Mouse (Mus musculus) layer of hippocampus, postnatal 36 days (tissue): Measurements from ENCODE around the gene Baz1b. TPM values are rescaled to one million over a fixed set of nuclear protein-coding genes. Genes with fewer than 3 reads are reported as not detected.

Source experiments
- DNase-seq, 2 experiments: peaks; one replicate each; pipeline ENCODE4 v3.0.0; 2022
- total RNA-seq, 2 experiments: library from RNA; stranded (reverse); gene quantifications; 2 replicates each; pipeline ENCODE4 v1.2.3; 2021

Gene Baz1b
- total RNA-seq, result 10 to 100 TPM; 78.5 to 86.3 TPM

GRCm38 (mm10) chr5:135186621-135187348 lies at the start of gene Baz1b:
TSS of gene Baz1b (plus strand) at chr5:135187264.
- peak; percentile 97 to 98 for DNase-seq

- DNase-seq, result no peak
Observed at GRCm38 (mm10) chr5:135139881-135140280, 47.2 kb upstream of the Baz1b start.

- DNase-seq, result no peak
Observed at GRCm38 (mm10) chr5:135144469-135144868, 42.6 kb upstream of the Baz1b start.

GRCm38 (mm10) chr5:135145532-135145931 lies 41.5 kb upstream of the Baz1b start:
- no peak for DNase-seq

GRCm38 (mm10) chr5:135145955-135146354 lies 41.1 kb upstream of the Baz1b start:
- no peak for DNase-seq

- no peak for DNase-seq
Observed at GRCm38 (mm10) chr5:135148715-135149052, 38.4 kb upstream of the Baz1b start.

GRCm38 (mm10) chr5:135149053-135149819 lies 37.8 kb upstream of the Baz1b start, which contains the start of gene Tbl2:
TSS of gene Tbl2 (plus strand) at chr5:135149657.
- peak; percentile 97 to 98 for DNase-seq

- no peak for DNase-seq
Observed at GRCm38 (mm10) chr5:135149820-135150178, 37.3 kb upstream of the Baz1b start.

GRCm38 (mm10) chr5:135156496-135156895 lies 30.6 kb upstream of the Baz1b start:
- DNase-seq, result no peak

GRCm38 (mm10) chr5:135161221-135161620 lies 25.8 kb upstream of the Baz1b start:
- DNase-seq, result peak in 1 of 2 experiments; percentile 24

- DNase-seq, result no peak
Observed at GRCm38 (mm10) chr5:135161650-135162049, 25.4 kb upstream of the Baz1b start.

GRCm38 (mm10) chr5:135162361-135162760 lies 24.7 kb upstream of the Baz1b start:
- no peak for DNase-seq

- DNase-seq, result no peak
Observed at GRCm38 (mm10) chr5:135162821-135163220, 24.2 kb upstream of the Baz1b start.

- DNase-seq, result no peak
Observed at GRCm38 (mm10) chr5:135166909-135167308, 20.2 kb upstream of the Baz1b start.

- no peak for DNase-seq
Observed at GRCm38 (mm10) chr5:135167469-135167868, 19.6 kb upstream of the Baz1b start.

- DNase-seq, result peak; percentile 94 to 97
Observed at GRCm38 (mm10) chr5:135168063-135169062, 18.7 kb upstream of the Baz1b start, which contains the start of gene Bcl7b. TSS of gene Bcl7b (plus strand) at chr5:135168283.

- DNase-seq, result no peak
Observed at GRCm38 (mm10) chr5:135169479-135169878, 17.6 kb upstream of the Baz1b start.

- no peak for DNase-seq
Observed at GRCm38 (mm10) chr5:135171688-135172220, 15.3 kb upstream of the Baz1b start.

GRCm38 (mm10) chr5:135172986-135173385 lies 14.1 kb upstream of the Baz1b start:
- no peak for DNase-seq

GRCm38 (mm10) chr5:135175086-135175485 lies 12.0 kb upstream of the Baz1b start:
- no peak for DNase-seq

GRCm38 (mm10) chr5:135178523-135178922 lies 8.5 kb upstream of the Baz1b start:
- DNase-seq, result no peak

GRCm38 (mm10) chr5:135178996-135179395 lies 8.1 kb upstream of the Baz1b start:
- DNase-seq, result peak; percentile 50 to 65
